In genomic region chr2:158273646-158274045, GRCm38 (mm10) we compare ENCODE assay signal across 11 mouse cellular contexts. TPM values are rescaled to one million over a fixed set of nuclear protein-coding genes. Genes with fewer than 3 reads are reported as not detected.
DNase-seq lines count a peak whose midpoint lies in the region; ATAC-seq and TF ChIP-seq lines count a peak whose summit lies in the region.
"Had no signal": no experiment of that assay in that cellular context is flagged by ENCODE, and none has a peak within 500 bp of the region (broad histone marks: within the 10 kb centered on the region; RNA-seq: fewer than 3 reads in every experiment).

No protein-coding gene starts in this region.

- no peak overlapping the region for H3K4me2 ChIP-seq in lung, postnatal 0 days (replicated peaks; ENCODE audit: low read depth, low read length)
- no peak overlapping the region for H3K4me2 ChIP-seq in hindbrain, embryonic 13.5 days
- no peak overlapping the region for H3K4me2 ChIP-seq in limb, embryonic 14.5 days (replicated peaks; ENCODE audit: low read depth, low read length, severe bottlenecking)

- TF ChIP-seq CTCF in lung, postnatal 0 days (IDR thresholded peaks at IDR 0.05) = no peak
- TF ChIP-seq CTCF in layer of hippocampus, adult 2 months (conservative IDR thresholded peaks at IDR 0.05) = no peak

- DNase-seq in lung, postnatal 0 days (ENCODE audit: low spot score) = no peak
- no peak for DNase-seq in lung, adult 18-20 months
- no peak for DNase-seq in limb, embryonic 14.5 days (ENCODE audit: low spot score)
- DNase-seq in thymus, postnatal 36 days = peak; percentile 42 to 66
- no peak for DNase-seq in layer of hippocampus, adult 2 months (ENCODE audit: low spot score in 2 of 2)
- no peak for DNase-seq in layer of hippocampus, adult 9-11 months
- DNase-seq: liver, postnatal 0 days had no signal

- no peak overlapping the region for H3K4me3 ChIP-seq in lung, postnatal 0 days (ENCODE audit: low read depth, low read length)
- no peak overlapping the region for H3K4me3 ChIP-seq in hindbrain, embryonic 13.5 days
- H3K4me3 ChIP-seq in limb, embryonic 14.5 days (replicated peaks; ENCODE audit: low read length) = no peak overlapping the region
- no peak overlapping the region for H3K4me3 ChIP-seq in layer of hippocampus, adult 2 months
- H3K4me3 ChIP-seq: erythroblast, embryonic 14.5 days had no signal

- no peaks in the 10 kb centered on the region for H3K4me1 ChIP-seq in lung, postnatal 0 days (ENCODE audit: insufficient read depth, low read depth, low read length)
- peaks cover 23% of the 10 kb centered on the region for H3K4me1 ChIP-seq in hindbrain, embryonic 13.5 days (replicated peaks)
- H3K4me1 ChIP-seq in limb, embryonic 14.5 days (ENCODE audit: control insufficient read depth, insufficient read depth, low read length) = peaks cover 8% of the 10 kb centered on the region; the same call in 1 of the 2 replicates

- H3K36me3 ChIP-seq in lung, postnatal 0 days (ENCODE audit: insufficient read depth, low read length) = no peaks in the 10 kb centered on the region
- no peaks in the 10 kb centered on the region for H3K36me3 ChIP-seq in hindbrain, embryonic 13.5 days
- H3K36me3 ChIP-seq in limb, embryonic 14.5 days (ENCODE audit: control insufficient read depth, insufficient read depth, low read length) = no peaks in the 10 kb centered on the region

- WGBS in lung, postnatal 0 days = 8% methylated on average over 2 of the region's 2 CpGs
- 23% methylated on average over 2 of the region's 2 CpGs for WGBS in hindbrain, embryonic 13.5 days
- 19% methylated on average over 2 of the region's 2 CpGs for WGBS in limb, embryonic 14.5 days

- TF ChIP-seq POLR2A in limb, embryonic 14.5 days (IDR thresholded peaks at IDR 0.05; ENCODE audit: borderline replicate concordance, extremely low read depth, insufficient read depth, insufficient read length) = no peak

- no peak overlapping the region for H3K27ac ChIP-seq in lung, postnatal 0 days (ENCODE audit: low read length)
- H3K27ac ChIP-seq in hindbrain, embryonic 13.5 days = 0 out of 2 replicates have a peak overlapping the region, but pooled peaks have one; percentile 48
- peak overlapping the region; percentile 61 for H3K27ac ChIP-seq in limb, embryonic 14.5 days (replicated peaks; ENCODE audit: low read depth, low read length)
- no peak overlapping the region for H3K27ac ChIP-seq in layer of hippocampus, adult 2 months

- TF ChIP-seq EP300 in lung, postnatal 0 days (IDR thresholded peaks at IDR 0.05) = no peak

- ATAC-seq in lung, postnatal 0 days = 0 out of 2 replicates have a peak, but pooled peaks have one; percentile 25
- ATAC-seq in hindbrain, embryonic 13.5 days (ENCODE audit: low FRiP score) = no peak
- ATAC-seq in limb, embryonic 14.5 days (ENCODE audit: low FRiP score, low read depth) = no peak
- ATAC-seq: liver, postnatal 0 days had no signal

- H3K9ac ChIP-seq in lung, postnatal 0 days (replicated peaks; ENCODE audit: low read depth) = no peak overlapping the region
- no peak overlapping the region for H3K9ac ChIP-seq in hindbrain, embryonic 13.5 days
- no peak overlapping the region for H3K9ac ChIP-seq in limb, embryonic 14.5 days (ENCODE audit: low read depth, low read length, severe bottlenecking)
- H3K9ac ChIP-seq: liver, postnatal 0 days had no signal

- H3K9me3 ChIP-seq in lung, postnatal 0 days (ENCODE audit: low read length) = no peaks in the 10 kb centered on the region
- no peaks in the 10 kb centered on the region for H3K9me3 ChIP-seq in hindbrain, embryonic 13.5 days
- no peaks in the 10 kb centered on the region for H3K9me3 ChIP-seq in limb, embryonic 14.5 days (ENCODE audit: control insufficient read depth, low read length)

- no peaks in the 10 kb centered on the region for H3K27me3 ChIP-seq in lung, postnatal 0 days (replicated peaks; ENCODE audit: insufficient read depth, low read length)
- no peaks in the 10 kb centered on the region for H3K27me3 ChIP-seq in hindbrain, embryonic 13.5 days
- no peaks in the 10 kb centered on the region for H3K27me3 ChIP-seq in limb, embryonic 14.5 days (ENCODE audit: control insufficient read depth, insufficient read depth, low read length)

RNA-seq across cellular contexts. Expression of gene Bpi, which starts 15.8 kb away (rescaled TPM):
- not detected in 2 replicates for polyA plus RNA-seq in lung, postnatal 0 days (2015; fragmentation: Nextera tagmentation; extraction: Ambion mirVana)
- not detected in 2 replicates for polyA plus RNA-seq in hindbrain, embryonic 13.5 days (2015; fragmentation: Nextera tagmentation; extraction: Ambion mirVana)
- polyA plus RNA-seq in limb, embryonic 14.5 days (2012; rRNA removed) = 0.03 TPM in 2 replicates
- polyA plus RNA-seq in limb, embryonic 14.5 days (2014; fragmentation: Nextera tagmentation; extraction: Ambion mirVana) = not detected in 2 replicates
- not detected for total RNA-seq in layer of hippocampus, adult 2 months (2021)
- total RNA-seq: heart, adult 8-10 months had no signal
- polyA plus RNA-seq: erythroblast, embryonic 14.5 days; large intestine, adult 2 months; liver, postnatal 0 days had no signal

RNA-seq across cellular contexts. Expression of gene Lbp, which starts 32.6 kb away (rescaled TPM):
- 42.1 and 56.8 TPM in 2 replicates for polyA plus RNA-seq in lung, postnatal 0 days (2015; fragmentation: Nextera tagmentation; extraction: Ambion mirVana)
- polyA plus RNA-seq in hindbrain, embryonic 13.5 days (2015; fragmentation: Nextera tagmentation; extraction: Ambion mirVana) = 2.6 and 2.8 TPM in 2 replicates
- 5.6 and 5.7 TPM in 2 replicates for polyA plus RNA-seq in limb, embryonic 14.5 days (2012; rRNA removed)
- 3.7 and 4.4 TPM in 2 replicates for polyA plus RNA-seq in limb, embryonic 14.5 days (2014; fragmentation: Nextera tagmentation; extraction: Ambion mirVana)
- 1 to 10 TPM; 1.4 to 1.8 TPM for total RNA-seq in layer of hippocampus, adult 2 months (2021)

RNA-seq across cellular contexts. Expression of gene D630003M21Rik, which starts 44.6 kb away (rescaled TPM):
- 0.85 and 0.87 TPM in 2 replicates for polyA plus RNA-seq in lung, postnatal 0 days (2015; fragmentation: Nextera tagmentation; extraction: Ambion mirVana)
- 2.0 and 3.1 TPM in 2 replicates for polyA plus RNA-seq in hindbrain, embryonic 13.5 days (2015; fragmentation: Nextera tagmentation; extraction: Ambion mirVana)
- polyA plus RNA-seq in limb, embryonic 14.5 days (2012; rRNA removed) = 19.2 and 28.5 TPM in 2 replicates
- 12.7 and 15.5 TPM in 2 replicates for polyA plus RNA-seq in limb, embryonic 14.5 days (2014; fragmentation: Nextera tagmentation; extraction: Ambion mirVana)
- total RNA-seq in layer of hippocampus, adult 2 months (2021) = 1 to 10 TPM; 4.1 to 4.4 TPM

Comparison
In these comparisons a context has a peak if more than half of its experiments do, and no peak if none do; other contexts are left out.
1. DNase-seq: peak in thymus, postnatal 36 days (2 of 2); none in lung, postnatal 0 days (single experiment), lung, adult 18-20 months (0 of 2), limb, embryonic 14.5 days (single experiment), layer of hippocampus, adult 2 months (0 of 2) and layer of hippocampus, adult 9-11 months (single experiment).
2. H3K27ac ChIP-seq: peak in hindbrain, embryonic 13.5 days (single experiment) and limb, embryonic 14.5 days (single experiment); none in lung, postnatal 0 days (single experiment) and layer of hippocampus, adult 2 months (single experiment).